Mouse (Mus musculus): ENCODE data around the gene Gm5662. TPM values are rescaled to one million over a fixed set of nuclear protein-coding genes. Genes with fewer than 3 reads are reported as not detected.
"Not testable (repeated sequence)": the region's sequence is repeated elsewhere in the genome, so short reads cannot be mapped to it uniquely, and the experiment has no call there.

The Gm5662 gene
- total RNA-seq, 1 experiment: 56.0 TPM

DNA sequence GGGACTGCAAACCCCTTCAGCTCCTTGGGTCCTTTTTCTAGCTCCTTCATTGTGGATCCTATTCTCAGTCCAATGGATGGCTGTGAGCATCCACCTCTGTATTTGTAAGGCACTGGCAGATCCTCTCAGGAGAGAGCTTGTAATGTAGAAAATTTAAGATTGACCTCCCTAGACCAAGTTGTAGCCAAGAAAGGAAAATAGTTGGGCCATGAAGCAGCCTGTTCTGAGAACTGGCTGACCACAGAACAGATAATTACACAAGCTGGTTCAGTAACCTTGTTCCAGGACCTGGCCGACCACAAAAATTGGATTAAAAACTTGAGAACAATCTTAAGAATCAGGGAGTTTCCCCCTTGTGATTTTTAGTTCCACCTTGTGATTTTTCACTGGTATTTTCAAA lies 17.1 kb downstream of the Gm5662 start:
- TF ChIP-seq ZNF384 (IDR thresholded peaks at IDR 0.05; ENCODE audit: low read depth, low read length) (no peak), CHD2 (IDR thresholded peaks at IDR 0.05; ENCODE audit: low read depth, low read length) (no peak), MAFK (IDR thresholded peaks at IDR 0.05; ENCODE audit: insufficient read depth, low read depth, low read length) (no peak), HCFC1 (IDR thresholded peaks at IDR 0.05; ENCODE audit: borderline replicate concordance, insufficient read depth, low read length) (no peak), ZC3H11A (IDR thresholded peaks at IDR 0.05; ENCODE audit: borderline replicate concordance, low read depth, low read length) (no peak)
- Histone ChIP-seq H3K9ac (ENCODE audit: insufficient read depth, low read depth, low read length, poor library complexity, severe bottlenecking) (no peak overlapping the region), H3K9me3 (ENCODE audit: control insufficient read depth, insufficient read depth, low read depth, low read length) (no peaks in the 10 kb centered on the region), H3K4me1 (ENCODE audit: control insufficient read depth in 2 of 2, insufficient read depth in 2 of 2, low read length in 2 of 2, poor library complexity in 1 of 2) (no peaks in the 10 kb centered on the region; a peak in 1 of 4 replicates), H3K27ac (ENCODE audit: insufficient read depth, low read depth, low read length, poor library complexity, severe bottlenecking) (no peak overlapping the region), H3K4me3 (ENCODE audit: insufficient read depth in 1 of 2, low read depth in 1 of 2, low read length in 2 of 2, poor library complexity in 1 of 2, severe bottlenecking in 1 of 2) (no peak overlapping the region), H3K36me3 (ENCODE audit: control insufficient read depth, insufficient read depth, low read length, poor library complexity, severe bottlenecking) (no peaks in the 10 kb centered on the region)
- in situ Hi-C loops (cut with MboI; ENCODE audit: low sequenced_read_pairs in 2 of 2, unreplicated experiment in 2 of 2): loop anchor here in 1 of 2 experiments (25.0 kb wide), 1 partner anchor 370 kb away; the partner anchor contains the start of gene Gm2022
- no peak for DNase-seq (ENCODE audit: low read depth, low spot score)

GRCm38 (mm10) chr12:88255917-88256316 lies 18.4 kb downstream of the Gm5662 start:
- H3K36me3 ChIP-seq (ENCODE audit: control insufficient read depth, insufficient read depth, low read length, poor library complexity, severe bottlenecking); H3K4me1 ChIP-seq (ENCODE audit: control insufficient read depth in 2 of 2, insufficient read depth in 2 of 2, low read length in 2 of 2, poor library complexity in 1 of 2); H3K9ac ChIP-seq (ENCODE audit: insufficient read depth, low read depth, low read length, poor library complexity, severe bottlenecking); H3K9me3 ChIP-seq (ENCODE audit: control insufficient read depth, insufficient read depth, low read depth, low read length); H3K27ac ChIP-seq (ENCODE audit: insufficient read depth, low read depth, low read length, poor library complexity, severe bottlenecking); H3K4me3 ChIP-seq (ENCODE audit: insufficient read depth in 1 of 2, low read depth in 1 of 2, low read length in 2 of 2, poor library complexity in 1 of 2, severe bottlenecking in 1 of 2): not testable (repeated sequence)
- peak; percentile 9 for DNase-seq (ENCODE audit: low read depth, low spot score)
- in situ Hi-C loops (cut with MboI; ENCODE audit: low sequenced_read_pairs in 2 of 2, unreplicated experiment in 2 of 2): loop anchor here in 1 of 2 experiments (25.0 kb wide), 1 partner anchor 369 kb away; the partner anchor contains the start of gene Gm2022

GRCm38 (mm10) chr12:88250000-88250399 lies 24.3 kb downstream of the Gm5662 start, which contains the start of gene Gm8332:
Gene Gm8332, minus strand, starts transcription at chr12:88250100.
- not testable (repeated sequence) for H3K4me1 ChIP-seq (ENCODE audit: control insufficient read depth in 2 of 2, insufficient read depth in 2 of 2, low read length in 2 of 2, poor library complexity in 1 of 2); H3K36me3 ChIP-seq (ENCODE audit: control insufficient read depth, insufficient read depth, low read length, poor library complexity, severe bottlenecking); H3K4me3 ChIP-seq (ENCODE audit: insufficient read depth in 1 of 2, low read depth in 1 of 2, low read length in 2 of 2, poor library complexity in 1 of 2, severe bottlenecking in 1 of 2); H3K9me3 ChIP-seq (ENCODE audit: control insufficient read depth, insufficient read depth, low read depth, low read length); DNase-seq (ENCODE audit: low read depth, low spot score); H3K27ac ChIP-seq (ENCODE audit: insufficient read depth, low read depth, low read length, poor library complexity, severe bottlenecking); H3K9ac ChIP-seq (ENCODE audit: insufficient read depth, low read depth, low read length, poor library complexity, severe bottlenecking)
- in situ Hi-C loops (cut with MboI; ENCODE audit: low sequenced_read_pairs in 2 of 2, unreplicated experiment in 2 of 2): loop anchor here in 1 of 2 experiments (25.0 kb wide), 1 partner anchor 363 kb away; the partner anchor contains the start of gene Gm2022

- DNase-seq (ENCODE audit: low read depth, low spot score); H3K9me3 ChIP-seq (ENCODE audit: control insufficient read depth, insufficient read depth, low read depth, low read length); H3K4me1 ChIP-seq (ENCODE audit: control insufficient read depth in 2 of 2, insufficient read depth in 2 of 2, low read length in 2 of 2, poor library complexity in 1 of 2); H3K4me3 ChIP-seq (ENCODE audit: insufficient read depth in 1 of 2, low read depth in 1 of 2, low read length in 2 of 2, poor library complexity in 1 of 2, severe bottlenecking in 1 of 2); H3K9ac ChIP-seq (ENCODE audit: insufficient read depth, low read depth, low read length, poor library complexity, severe bottlenecking); in situ Hi-C loops (cut with MboI; ENCODE audit: low sequenced_read_pairs in 2 of 2, unreplicated experiment in 2 of 2); H3K27ac ChIP-seq (ENCODE audit: insufficient read depth, low read depth, low read length, poor library complexity, severe bottlenecking); H3K36me3 ChIP-seq (ENCODE audit: control insufficient read depth, insufficient read depth, low read length, poor library complexity, severe bottlenecking): not testable (repeated sequence)
Measured at GRCm38 (mm10) chr12:88245786-88246185, 28.5 kb downstream of the Gm5662 start.

DNA sequence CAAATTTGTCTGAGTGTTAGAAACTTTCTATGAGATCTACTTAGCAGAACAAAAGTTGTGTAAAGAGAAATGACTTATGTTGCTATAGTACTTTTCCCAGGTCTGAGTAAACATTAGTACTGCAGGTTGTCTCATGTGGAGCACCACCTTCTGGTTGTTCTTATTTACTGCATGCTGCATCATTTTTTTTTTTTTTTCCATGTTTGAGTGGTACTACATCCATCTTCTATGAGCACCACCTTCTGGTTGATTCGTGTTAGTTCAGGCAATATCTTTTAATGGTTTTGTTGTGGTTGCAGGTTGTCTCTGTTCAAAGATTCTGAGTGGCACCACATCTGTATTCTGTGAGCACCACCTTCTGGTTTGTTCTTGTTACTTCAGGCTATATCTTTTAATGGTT lies 31.4 kb downstream of the Gm5662 start:
- H3K36me3 ChIP-seq (ENCODE audit: control insufficient read depth, insufficient read depth, low read length, poor library complexity, severe bottlenecking); in situ Hi-C loops (cut with MboI; ENCODE audit: low sequenced_read_pairs in 2 of 2, unreplicated experiment in 2 of 2); H3K4me3 ChIP-seq (ENCODE audit: insufficient read depth in 1 of 2, low read depth in 1 of 2, low read length in 2 of 2, poor library complexity in 1 of 2, severe bottlenecking in 1 of 2); DNase-seq (ENCODE audit: low read depth, low spot score); H3K9me3 ChIP-seq (ENCODE audit: control insufficient read depth, insufficient read depth, low read depth, low read length); H3K27ac ChIP-seq (ENCODE audit: insufficient read depth, low read depth, low read length, poor library complexity, severe bottlenecking); H3K9ac ChIP-seq (ENCODE audit: insufficient read depth, low read depth, low read length, poor library complexity, severe bottlenecking); H3K4me1 ChIP-seq (ENCODE audit: control insufficient read depth in 2 of 2, insufficient read depth in 2 of 2, low read length in 2 of 2, poor library complexity in 1 of 2): not testable (repeated sequence)
- TF ChIP-seq ZNF384 (IDR thresholded peaks at IDR 0.05; ENCODE audit: low read depth, low read length): peak; percentile 82

Other genes starting within 250 kb of the Gm5662 start
- gene Gm2056, start 247.5 kb downstream of the Gm5662 start, total RNA-seq (2012; rRNA removed): 3.2 and 3.3 TPM in 2 replicates
- gene Gm16368, start 190.8 kb downstream of the Gm5662 start, total RNA-seq (2012; rRNA removed): 3.9 and 5.3 TPM in 2 replicates
- 0.42 TPM in 1 of 2 replicates, not detected in the other for gene Gm10436, start 92.4 kb downstream of the Gm5662 start, total RNA-seq (2012; rRNA removed)
- gene Gm8332, start 24.4 kb downstream of the Gm5662 start, total RNA-seq (2012; rRNA removed): 107 and 141 TPM in 2 replicates
- gene Gm5039, start 49.5 kb upstream of the Gm5662 start, total RNA-seq (2012; rRNA removed): 32.3 and 39.8 TPM in 2 replicates
- gene Adck1, start 86.1 kb upstream of the Gm5662 start, total RNA-seq (2012; rRNA removed): 16.3 and 17.4 TPM in 2 replicates

Measured in ES-E14 (cell line).